Mouse (Mus musculus) adrenal gland, postnatal 4 days (tissue): ENCODE results near the gene Shank3. TPM values are rescaled to one million over a fixed set of nuclear protein-coding genes. Genes with fewer than 3 reads are reported as not detected.

Experiments used
- DNase-seq, 2 experiments: peaks; one replicate each; pipeline ENCODE4 v3.0.0; 2021 to 2022; ENCODE audit warnings: low spot score in 2 of 2, mixed read lengths in 2 of 2
- total RNA-seq, 2 experiments: library from RNA; stranded (reverse); gene quantifications; 2 replicates each; pipeline ENCODE4 v1.2.3; 2021

Shank3 gene
- total RNA-seq, 2 experiments from 2014 or later: 58.7 to 66.0 TPM

DNA sequence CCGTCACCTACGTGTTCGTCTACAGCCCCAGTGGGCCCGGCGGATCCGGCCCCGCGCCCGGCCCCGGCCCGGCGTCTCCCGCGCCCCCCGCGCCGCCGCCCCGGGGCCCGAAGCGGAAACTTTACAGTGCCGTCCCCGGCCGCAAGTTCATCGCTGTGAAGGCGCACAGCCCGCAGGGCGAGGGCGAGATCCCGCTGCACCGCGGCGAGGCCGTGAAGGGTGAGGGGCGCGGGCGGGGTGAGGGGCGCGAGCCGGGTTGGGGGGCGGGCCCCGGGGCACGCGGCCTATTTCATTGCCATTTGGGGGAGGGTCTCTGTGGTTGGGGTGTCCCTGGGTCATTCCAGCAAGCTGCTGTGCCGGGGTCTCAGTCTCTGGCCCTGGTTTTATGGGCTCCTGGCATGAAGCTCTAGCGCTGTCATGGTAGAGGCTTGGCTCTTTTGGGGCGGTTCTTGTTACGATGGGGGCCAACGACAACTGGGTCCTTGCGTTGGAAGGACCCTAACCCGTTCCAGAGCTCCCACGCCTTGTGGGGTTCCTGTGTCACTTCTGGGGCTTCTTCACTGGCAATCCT, 24.7 kb downstream of the Shank3 start:
- DNase-seq: no peak

DNA sequence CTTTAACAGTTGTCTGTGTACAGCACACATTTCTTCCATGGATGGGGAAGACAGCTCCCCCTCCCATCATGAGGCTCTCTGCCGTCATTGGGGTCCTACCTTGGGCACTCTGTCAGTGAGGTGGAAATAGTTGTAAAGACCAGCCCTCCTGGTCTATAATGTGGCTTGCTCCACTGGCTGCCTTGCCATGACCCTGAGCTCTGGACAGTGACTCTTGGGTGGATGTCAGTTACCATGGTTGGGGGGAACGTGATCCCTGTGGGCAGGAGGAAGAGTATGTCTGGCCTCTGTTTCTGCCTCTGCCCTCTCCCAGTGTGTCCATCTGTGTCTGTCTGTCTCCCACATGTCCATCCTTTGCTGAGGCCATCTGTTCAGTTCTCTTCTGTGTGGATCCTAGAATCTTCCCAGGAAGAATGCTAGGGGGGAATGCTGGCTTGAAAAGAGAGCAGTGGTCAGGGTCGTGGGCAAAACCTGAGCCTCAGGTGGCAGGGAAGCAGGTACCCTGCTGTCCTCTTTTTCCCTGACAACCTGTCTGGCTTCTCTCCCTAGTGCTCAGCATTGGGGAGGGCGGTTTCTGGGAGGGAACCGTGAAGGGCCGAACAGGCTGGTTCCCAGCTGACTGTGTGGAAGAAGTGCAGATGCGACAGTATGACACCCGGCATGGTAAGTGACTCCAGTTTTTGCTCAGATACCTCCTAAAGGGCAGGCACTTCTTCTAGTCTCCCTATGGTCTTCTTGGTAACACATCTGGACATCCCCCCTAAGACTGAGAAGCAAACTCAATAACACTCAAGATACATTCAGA, 25.4 kb downstream of the Shank3 start:
- no peak for DNase-seq

DNA sequence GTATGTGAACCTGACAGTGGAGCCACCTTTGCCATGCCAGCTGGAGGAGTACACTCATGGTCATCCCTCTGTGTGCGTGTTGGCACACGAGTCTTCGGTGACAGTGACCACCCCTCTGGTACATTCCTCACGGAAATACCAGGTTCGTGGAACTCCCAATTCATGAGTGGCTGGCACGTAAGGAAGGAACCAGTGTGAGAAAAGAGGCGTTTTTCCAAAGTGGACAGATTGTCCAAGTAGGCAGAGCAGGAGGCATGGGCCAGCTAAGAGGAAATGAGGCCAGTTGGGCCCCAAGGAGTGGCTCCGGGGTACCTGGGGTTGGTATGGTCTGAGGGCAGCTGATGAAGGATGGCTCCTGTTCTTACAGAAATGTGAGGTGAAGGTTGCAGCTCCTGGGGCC, 26.0 kb downstream of the Shank3 start:
- DNase-seq: no peak

DNA sequence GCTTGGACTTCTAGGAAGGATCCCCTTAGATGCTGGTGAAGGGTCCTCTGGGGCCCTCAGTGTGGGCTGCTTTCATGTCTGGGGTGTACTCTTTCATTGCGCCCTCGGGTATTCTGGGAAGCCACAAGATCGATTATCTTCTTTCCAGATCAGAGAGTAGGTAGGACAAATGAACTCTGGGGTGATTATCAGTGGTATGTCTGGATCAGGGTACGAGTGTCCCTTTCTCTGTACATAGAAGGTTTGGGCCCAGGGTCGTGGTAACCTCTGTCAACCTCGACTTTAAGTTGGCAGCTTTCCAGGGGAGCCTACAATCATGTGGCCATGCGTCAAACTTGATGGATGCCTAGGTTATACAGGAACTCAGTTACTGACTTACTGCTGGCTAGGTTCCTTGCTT, 26.5 kb downstream of the Shank3 start:
- DNase-seq: no peak

DNA sequence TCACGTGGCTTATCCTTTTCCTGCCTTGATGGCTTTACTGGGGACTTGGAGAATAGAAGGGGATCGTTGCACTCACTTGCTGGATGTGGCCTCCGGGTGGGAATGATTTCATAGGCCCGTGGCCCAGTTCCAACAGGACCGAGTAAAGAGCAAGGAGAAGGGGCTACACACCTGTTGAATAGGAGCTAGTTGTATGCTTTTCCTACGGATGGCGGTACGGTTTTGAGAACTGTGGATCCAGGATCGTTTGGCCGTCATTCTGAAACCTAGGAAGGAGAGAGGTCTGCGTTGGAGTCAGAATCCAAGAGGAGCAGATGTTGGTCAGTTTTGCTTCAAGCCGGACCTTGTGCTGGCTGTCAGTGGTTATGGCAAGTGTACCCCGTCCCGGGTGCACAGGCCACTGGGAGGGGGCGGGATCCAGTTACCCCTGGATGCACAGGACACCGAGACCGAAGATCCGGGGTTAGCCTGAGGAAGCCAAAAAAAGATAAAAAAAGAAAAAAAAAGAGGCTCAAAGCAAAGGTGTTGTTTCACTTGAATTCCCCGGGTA, 27.4 kb downstream of the Shank3 start:
- DNase-seq: no peak

DNA sequence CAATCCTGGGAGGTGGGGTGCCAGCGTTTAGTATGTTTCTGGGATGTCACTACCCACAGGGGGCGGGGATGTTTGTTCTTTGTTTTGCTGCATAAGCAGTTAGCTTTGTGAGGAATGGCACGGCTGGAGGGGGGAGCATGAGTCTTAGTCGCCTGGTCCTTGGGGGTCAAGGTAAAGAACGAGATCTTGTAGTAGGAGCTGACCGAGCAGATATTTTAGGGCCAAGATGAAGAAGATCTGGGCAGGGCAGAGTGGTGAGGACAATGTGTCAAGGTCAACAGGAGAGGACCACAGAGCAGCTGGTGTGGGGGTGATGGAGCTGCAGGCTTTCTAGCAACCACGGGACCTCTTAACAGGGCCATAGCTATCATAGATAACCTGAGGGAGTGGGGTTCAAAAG, 28.0 kb downstream of the Shank3 start:
- no peak for DNase-seq

DNA sequence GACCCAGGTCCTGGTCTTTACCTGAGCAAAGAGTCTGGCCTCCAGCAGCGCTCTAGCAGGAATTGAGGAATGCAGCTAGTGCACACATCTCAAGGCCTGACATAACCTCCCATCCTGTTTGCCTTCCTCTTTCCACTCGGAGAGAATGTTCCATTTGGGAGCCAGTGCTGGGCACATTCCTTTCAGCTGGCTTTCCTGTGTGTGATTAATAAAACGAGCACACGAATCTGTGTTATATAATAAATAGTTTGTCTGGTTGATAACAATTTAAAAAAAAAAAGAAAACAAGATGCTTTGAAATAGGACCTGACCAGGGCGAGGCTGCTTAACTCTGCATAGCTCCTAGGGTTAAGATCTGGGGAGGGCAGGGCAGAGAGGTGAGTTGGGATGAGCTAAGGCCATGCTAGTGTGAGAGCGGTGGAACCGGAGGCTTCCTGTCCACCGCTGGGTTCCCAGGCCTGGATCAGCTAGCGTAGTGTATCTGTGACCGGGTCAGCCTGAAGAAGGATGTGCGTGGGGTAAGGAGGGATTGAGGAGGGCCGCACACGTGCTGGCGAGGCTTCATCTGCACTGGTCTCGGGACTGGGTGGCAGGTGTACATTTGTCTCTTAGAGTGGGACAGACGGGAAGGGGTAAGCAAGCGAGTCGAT, 28.9 kb downstream of the Shank3 start:
- no peak for DNase-seq

DNA sequence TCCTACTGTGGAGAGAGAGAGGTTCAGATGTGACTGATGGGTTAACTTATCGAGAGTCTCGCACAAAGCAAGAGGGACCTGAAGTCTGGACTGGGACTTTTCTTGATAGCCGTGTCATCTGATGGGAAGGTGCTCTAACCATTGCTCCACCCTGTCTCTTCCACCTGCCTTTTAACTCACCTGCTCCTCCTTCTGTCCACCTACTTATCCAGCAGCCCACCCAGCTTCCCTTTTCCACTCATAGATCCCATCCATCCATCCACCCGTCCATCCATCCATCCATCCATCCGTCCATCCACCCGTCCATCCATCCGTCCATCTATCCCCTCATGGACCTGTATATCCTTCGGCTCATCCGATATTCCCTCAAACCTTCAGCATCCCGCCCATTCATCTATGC, 29.5 kb downstream of the Shank3 start:
- DNase-seq: no peak

DNA sequence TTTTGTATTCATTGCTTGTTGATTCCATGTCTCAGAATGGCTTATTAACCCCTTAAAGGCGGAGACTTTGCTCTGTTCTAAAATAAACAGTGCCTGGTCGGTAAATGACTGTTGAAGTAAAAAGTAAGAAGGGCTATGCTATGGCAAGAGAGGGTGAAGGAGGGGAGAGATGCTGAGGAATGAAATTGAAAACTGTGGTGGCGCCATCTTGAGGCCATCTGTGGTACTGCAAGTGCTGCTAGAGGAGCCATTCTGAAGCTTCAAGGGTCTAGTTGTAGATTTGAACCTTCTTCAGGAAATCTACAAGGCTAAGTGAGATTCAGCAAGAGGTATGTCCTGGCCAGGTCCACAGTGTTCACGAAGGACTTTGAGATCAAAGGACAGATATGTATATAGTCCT, 30.9 kb downstream of the Shank3 start:
- no peak for DNase-seq

DNA sequence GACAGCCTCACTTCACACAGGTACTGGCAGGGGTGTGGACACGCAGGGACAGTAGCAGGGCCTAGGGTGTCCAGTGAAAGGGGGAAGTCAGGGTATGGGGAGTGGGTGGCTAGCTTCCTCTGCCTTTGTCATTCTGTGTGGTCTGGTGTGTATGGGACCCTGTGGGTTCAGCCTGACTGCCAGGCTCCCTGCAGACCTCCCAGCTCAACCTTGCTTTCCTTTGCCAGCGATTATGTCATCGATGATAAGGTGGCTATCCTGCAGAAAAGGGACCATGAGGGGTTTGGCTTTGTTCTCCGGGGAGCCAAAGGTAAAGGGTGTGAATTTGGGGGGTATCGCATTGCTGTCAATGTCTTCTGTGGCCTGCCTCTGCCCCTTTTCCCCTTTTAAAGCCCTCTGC, 32.0 kb downstream of the Shank3 start:
- no peak for DNase-seq

DNA sequence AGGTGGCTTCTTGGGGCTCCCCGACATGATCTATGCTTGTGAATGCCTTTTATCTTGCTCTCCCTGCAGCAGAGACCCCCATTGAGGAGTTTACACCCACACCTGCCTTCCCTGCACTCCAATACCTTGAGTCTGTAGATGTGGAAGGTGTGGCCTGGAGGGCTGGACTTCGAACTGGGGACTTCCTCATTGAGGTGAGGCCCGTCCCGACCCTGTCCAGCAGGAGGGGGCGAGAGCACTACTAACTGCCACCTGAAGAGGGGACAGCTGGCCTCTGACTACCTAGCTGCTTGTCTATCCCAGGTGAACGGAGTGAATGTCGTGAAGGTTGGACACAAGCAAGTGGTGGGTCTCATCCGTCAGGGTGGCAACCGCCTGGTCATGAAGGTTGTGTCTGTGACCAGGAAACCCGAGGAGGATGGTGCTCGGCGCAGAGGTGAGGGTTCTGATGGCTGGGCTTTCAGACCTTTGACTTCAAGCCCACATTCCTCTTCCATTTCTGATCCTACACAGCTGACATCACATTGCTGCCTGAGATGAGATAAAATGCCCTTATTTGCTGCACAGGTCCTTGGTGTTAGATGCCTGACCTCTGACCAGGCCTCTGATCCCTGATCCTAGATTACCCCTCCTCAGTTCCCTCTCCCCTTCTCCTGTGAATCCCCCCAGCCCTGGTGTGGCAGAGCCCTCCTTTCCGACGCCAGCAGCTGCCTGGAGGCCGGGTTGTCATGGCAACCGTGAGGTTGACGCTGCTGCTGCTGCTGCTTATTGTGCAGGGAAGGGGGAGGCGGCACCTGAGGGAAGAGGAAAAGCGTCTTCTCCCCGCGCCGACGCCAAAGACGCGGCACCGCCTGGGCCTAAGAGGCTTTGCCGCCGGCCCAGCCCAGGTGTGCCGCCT, 32.9 kb downstream of the Shank3 start:
- DNase-seq: no peak

DNA sequence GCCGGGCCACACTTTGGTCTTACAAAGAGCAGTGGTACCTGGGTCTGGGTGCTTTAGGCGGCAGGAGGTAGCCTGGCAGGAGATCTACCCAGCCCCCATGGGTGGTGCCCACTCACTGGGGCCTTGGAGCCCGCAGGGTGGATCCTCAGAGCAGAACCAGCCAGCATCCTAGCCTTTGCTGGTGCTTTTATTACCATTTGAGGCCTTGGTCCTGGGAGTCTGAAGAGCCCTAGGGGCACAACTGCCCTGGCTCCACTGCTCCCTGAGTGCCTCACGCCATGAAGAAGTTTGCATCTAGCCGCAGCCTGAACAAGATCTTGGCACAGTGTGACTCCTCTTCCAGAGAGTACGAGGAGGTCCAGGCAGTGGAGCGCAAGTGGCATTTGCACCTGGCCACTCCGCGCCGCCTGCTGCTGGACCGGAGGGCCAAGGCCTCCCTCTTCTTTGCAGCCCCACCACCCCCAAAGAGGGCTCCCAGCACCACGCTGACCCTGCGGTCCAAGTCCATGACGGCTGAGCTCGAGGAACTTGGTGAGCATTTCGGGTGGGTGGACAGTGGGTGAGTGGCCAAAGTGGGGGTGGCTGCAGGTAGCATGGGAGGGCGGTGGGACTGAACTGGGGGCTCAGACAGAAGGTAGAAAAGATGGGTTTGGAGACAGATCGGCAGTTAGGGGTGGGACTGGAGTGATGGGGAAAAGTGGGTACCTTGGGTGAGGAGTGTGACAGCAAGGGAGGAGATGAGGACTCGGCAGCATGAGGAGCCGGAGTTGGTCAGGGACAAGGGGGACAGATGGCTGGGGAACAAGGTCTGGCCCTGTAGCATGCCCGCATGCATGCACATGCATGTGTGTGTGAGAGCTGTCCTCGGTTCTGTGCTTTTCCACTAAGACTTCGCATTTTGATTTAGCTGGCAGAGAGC, 33.8 kb downstream of the Shank3 start:
- DNase-seq: no peak

DNA sequence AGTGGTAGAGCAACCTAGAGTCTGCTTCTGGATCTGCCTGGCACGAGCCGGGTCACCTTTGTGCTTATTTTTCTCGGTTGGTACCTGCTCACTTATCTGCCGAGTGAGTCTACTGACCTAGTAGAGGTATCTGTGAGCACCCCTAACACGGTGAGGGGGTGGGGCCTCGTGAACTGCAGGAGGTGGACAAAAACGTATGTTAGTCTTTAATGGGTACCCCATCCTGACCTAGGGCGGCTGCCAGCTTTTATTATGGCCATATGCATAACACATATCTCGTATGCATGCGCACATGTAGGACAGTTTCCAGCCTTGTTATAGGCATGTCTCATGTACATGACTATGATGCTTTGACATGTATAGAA, 34.4 kb downstream of the Shank3 start:
- DNase-seq: no peak

DNA sequence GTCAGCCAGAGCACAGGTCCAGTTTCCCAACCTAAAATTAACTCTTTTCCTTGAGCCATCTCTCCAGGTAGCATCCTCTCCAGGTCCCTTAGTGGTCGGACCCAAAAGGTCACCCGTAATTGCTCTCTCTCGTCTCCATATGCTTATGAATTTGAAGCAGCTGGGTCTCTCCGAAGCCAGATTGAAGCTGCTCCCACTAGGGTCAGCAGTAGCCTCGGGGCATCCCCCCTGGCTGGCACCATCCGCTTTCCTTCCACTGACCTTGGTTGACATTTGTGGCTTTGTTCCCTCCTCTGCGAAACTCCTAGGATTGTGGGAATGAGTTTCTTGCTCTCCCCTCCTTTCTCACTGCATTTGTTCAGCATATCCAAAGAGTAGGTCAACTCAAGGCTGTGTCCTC, 44.7 kb downstream of the Shank3 start:
- DNase-seq: no peak

DNA sequence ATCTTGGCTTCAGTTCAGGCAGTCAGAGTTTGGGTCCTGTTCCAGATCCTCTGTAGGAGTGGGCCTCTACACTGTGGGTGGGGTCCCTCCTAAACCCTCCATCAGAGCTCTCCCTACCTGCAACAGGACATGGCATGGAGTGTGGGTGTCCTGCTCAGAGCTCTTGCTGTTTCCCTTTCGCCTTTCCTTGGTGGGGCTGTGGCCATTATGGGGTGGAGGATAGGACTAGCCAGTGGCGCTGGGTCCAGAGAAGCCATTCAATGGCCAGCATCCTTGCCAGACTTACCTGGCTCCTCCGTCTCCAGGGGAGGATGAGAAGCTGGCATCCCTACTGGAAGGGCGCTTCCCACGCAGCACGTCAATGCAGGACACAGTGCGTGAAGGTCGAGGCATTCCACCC, 47.9 kb downstream of the Shank3 start:
- no peak for DNase-seq

DNA sequence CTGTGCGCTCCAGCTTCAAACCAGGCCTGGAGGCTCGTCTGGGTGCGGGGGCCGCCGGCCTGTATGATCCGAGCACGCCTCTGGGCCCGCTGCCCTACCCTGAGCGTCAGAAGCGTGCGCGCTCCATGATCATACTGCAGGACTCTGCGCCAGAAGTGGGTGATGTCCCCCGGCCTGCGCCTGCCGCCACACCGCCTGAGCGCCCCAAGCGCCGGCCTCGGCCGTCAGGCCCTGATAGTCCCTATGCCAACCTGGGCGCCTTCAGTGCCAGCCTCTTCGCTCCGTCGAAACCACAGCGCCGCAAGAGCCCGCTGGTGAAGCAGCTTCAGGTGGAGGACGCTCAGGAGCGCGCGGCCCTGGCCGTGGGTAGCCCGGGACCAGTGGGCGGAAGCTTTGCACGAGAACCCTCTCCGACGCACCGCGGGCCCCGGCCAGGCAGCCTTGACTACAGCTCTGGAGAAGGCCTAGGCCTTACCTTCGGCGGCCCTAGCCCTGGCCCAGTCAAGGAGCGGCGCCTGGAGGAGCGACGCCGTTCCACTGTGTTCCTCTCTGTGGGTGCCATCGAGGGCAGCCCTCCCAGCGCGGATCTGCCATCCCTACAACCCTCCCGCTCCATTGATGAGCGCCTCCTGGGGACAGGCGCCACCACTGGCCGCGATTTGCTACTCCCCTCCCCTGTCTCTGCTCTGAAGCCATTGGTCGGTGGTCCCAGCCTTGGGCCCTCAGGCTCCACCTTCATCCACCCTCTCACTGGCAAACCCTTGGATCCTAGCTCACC, 48.6 kb downstream of the Shank3 start:
- no peak for DNase-seq

DNA sequence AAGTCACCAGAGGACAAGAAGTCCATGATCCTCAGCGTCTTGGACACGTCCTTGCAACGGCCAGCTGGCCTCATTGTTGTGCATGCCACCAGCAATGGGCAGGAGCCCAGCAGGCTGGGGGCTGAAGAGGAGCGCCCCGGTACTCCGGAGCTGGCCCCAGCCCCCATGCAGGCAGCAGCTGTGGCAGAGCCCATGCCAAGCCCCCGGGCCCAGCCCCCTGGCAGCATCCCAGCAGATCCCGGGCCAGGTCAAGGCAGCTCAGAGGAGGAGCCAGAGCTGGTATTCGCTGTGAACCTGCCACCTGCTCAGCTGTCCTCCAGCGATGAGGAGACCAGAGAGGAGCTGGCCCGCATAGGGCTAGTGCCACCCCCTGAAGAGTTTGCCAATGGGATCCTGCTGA, 49.4 kb downstream of the Shank3 start:
- no peak for DNase-seq

DNA sequence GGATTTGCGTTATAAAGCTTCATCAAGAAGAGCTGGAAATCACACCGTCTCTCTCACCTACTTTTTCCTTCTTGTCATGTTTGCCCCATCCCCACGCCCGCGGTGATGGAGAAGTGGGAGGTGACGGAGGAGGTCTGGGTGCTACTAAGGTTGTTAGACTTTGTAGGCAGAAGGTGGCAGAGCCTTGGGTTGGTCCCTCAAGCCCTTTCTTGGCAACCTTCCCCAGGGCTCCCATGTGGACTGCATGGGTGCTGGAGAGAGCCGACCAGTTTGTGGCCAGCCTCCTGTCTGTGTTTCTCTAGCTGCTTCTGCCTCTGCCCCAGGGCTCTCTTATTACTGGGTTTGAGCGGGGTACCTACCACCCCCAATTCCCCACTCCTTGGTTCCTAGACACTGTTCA, 51.1 kb downstream of the Shank3 start:
- DNase-seq: no peak

DNA sequence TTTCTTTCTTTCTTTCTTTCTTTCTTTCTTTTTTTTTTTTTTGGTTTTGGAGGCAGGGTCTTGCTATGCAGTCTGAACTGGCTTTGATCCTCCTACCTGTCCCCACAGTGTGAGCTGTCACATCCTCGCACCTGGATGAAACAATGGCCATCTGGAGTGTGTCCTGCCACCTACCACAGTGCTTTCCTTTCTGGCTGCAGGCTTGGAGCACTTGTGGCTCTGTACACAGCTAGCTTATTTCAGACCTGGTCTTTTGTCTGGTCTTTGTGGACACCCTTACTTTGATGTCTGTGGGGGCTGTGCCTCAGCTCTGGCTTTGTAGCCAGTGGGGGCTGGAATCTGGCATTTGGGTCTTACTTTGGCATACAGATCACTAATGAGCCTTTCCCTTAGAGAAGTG, 52.3 kb downstream of the Shank3 start:
- no peak for DNase-seq

DNA sequence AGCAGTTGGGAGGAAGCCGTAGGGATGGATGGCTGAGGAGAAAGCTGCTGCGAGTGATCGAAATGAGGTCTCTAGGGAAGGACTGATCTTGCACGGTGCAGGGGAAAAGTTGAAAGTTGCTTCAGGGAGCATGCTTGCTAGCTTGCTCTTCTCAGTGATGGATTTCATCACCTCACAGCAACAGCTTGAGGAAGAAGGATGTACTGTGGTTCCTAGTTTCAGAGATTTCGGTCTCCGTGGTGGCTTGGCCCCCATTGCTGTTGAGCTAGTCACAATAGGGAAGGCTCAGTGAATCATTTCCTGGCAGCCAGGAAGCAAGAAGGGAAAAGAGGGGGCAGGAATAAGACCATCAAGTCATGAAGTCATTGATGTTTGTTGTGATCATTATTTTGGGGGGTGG, 56.2 kb downstream of the Shank3 start:
- no peak for DNase-seq
